Mouse (Mus musculus) hindbrain, postnatal 0 days (tissue): ENCODE measurements around the gene Rps9. TPM values are rescaled to one million over a fixed set of nuclear protein-coding genes. Genes with fewer than 3 reads are reported as not detected.
A peak's percentile ranks its signal among the peaks of the same experiment; 100 is the strongest.

Experiments used
- ATAC-seq: fragments of 200-750 bp; cut with Nextera tagmentation; 2 replicates; pipeline ENCODE4 v1.8.0; 2017; ENCODE audit warnings: mild to moderate bottlenecking, moderate TSS enrichment, moderate library complexity
- DNase-seq: peaks from one replicate; pipeline ENCODE4 v3.0.0-alpha.2; 2015; ENCODE audit warnings: low spot score
- H3K27ac ChIP-seq: fragments of 300-500 bp; sonication (generic); 2 replicates; pipeline ENCODE4 v1.5.1; 2014; ENCODE audit warnings: mild to moderate bottlenecking
- H3K27me3 ChIP-seq: fragments of 300-500 bp; sonication (generic); 2 replicates; pipeline ENCODE4 v1.6.1; 2014; ENCODE audit warnings: low read length, mixed read lengths; ENCODE audit not compliant: insufficient read depth
- H3K36me3 ChIP-seq: fragments of 300-500 bp; sonication (generic); 2 replicates; pipeline ENCODE4 v1.6.1; 2014; ENCODE audit warnings: low read length, mixed read lengths; ENCODE audit not compliant: insufficient read depth
- H3K4me1 ChIP-seq: fragments of 300-500 bp; sonication (generic); 2 replicates; pipeline ENCODE4 v1.6.1; 2014; ENCODE audit warnings: antibody characterized with exemption, low read length, mixed read lengths; ENCODE audit not compliant: insufficient read depth
- H3K4me2 ChIP-seq: fragments of 300-500 bp; sonication (generic); 2 replicates; pipeline ENCODE4 v1.6.1; 2014; ENCODE audit warnings: low read depth, mild to moderate bottlenecking, low read length, moderate library complexity, mixed read lengths
- H3K4me3 ChIP-seq: fragments of 300-500 bp; sonication (generic); 2 replicates; pipeline ENCODE4 v1.5.1; 2014; ENCODE audit warnings: low read length
- H3K9ac ChIP-seq: fragments of 300-500 bp; sonication (generic); replicated peaks from 2 replicates; pipeline ENCODE4 v1.6.1; 2014; ENCODE audit warnings: mild to moderate bottlenecking, low read length, moderate library complexity, mixed read lengths
- H3K9me3 ChIP-seq: fragments of 300-500 bp; sonication (generic); 2 replicates; pipeline ENCODE4 v1.6.1; 2016; ENCODE audit warnings: low read length, mixed read lengths
- CTCF ChIP-seq: IDR thresholded peaks from 2 replicates; pipeline ENCODE4 v1.5.1; 2016; ENCODE audit warnings: antibody characterized with exemption, control low read depth, low read depth
- WGBS: fragments of 180-500 bp; shearing (Covaris S2); extraction: QIAGEN DNeasy Blood & Tissue Kit; methylation state at CpG from one replicate; pipeline ENCODE4 v1.1.7; 2014; 5-methylcytosine and 5-hydroxymethylcytosine counted together
- polyA plus RNA-seq: library from polyadenylated mRNA; unstranded; fragments of >200 nt; fragmentation: Nextera tagmentation; extraction: Ambion mirVana; gene quantifications from 2 replicates; pipeline ENCODE4 v1.2.1, GENCODE M21; 2015
- total RNA-seq: library from RNA; depleted of rRNA; stranded (reverse); fragments of >200 nt; gene quantifications from 2 replicates; pipeline ENCODE4 v1.2.3, GENCODE M21; 2014

Gene Rps9
- total and polyA plus RNA-seq, 2 experiments from 2014 or later = 569 to 743 TPM

- TF ChIP-seq CTCF = peak; percentile 95
- peak; percentile 90 for DNase-seq
- peak; percentile 90 for ATAC-seq
- H3K36me3 ChIP-seq = peaks cover 5% of the 10 kb centered on the region; the same call in 1 of the 2 replicates
- H3K4me1 ChIP-seq = no peaks in the 10 kb centered on the region
- H3K9ac ChIP-seq = 0 out of 2 replicates have a peak overlapping the region, but pooled peaks have one; percentile 9
- no peak overlapping the region for H3K4me2 ChIP-seq
- H3K27ac ChIP-seq = no peak overlapping the region
- no peaks in the 10 kb centered on the region for H3K27me3 ChIP-seq
- H3K4me3 ChIP-seq = no peak overlapping the region
- no peaks in the 10 kb centered on the region for H3K9me3 ChIP-seq
- 69% methylated on average over 10 of the region's 10 CpGs for WGBS
Measured at GRCm38 (mm10) chr7:3674507-3675227, 29.1 kb upstream of the Rps9 start.

- Histone ChIP-seq H3K9ac (no peak overlapping the region), H3K9me3 (no peaks in the 10 kb centered on the region), H3K4me1 (no peaks in the 10 kb centered on the region), H3K36me3 (peaks cover 7% of the 10 kb centered on the region; the same call in 1 of the 2 replicates), H3K27me3 (no peaks in the 10 kb centered on the region), H3K27ac (no peak overlapping the region), H3K4me2 (no peak overlapping the region), H3K4me3 (no peak overlapping the region)
- 81% methylated on average over 3 of the region's 3 CpGs for WGBS
- DNase-seq (no peak), ATAC-seq (0 out of 2 replicates have a peak, but pooled peaks have one; percentile 10)
- no peak for TF ChIP-seq CTCF
Measured at GRCm38 (mm10) chr7:3675228-3675548, 28.6 kb upstream of the Rps9 start.

GRCm38 (mm10) chr7:3676371-3676770, 27.4 kb upstream of the Rps9 start:
- no peak overlapping the region for H3K9ac ChIP-seq
- WGBS = 84% methylated on average over 12 of the region's 12 CpGs
- no peaks in the 10 kb centered on the region for H3K4me1 ChIP-seq
- no peaks in the 10 kb centered on the region for H3K9me3 ChIP-seq
- ATAC-seq = no peak
- TF ChIP-seq CTCF = no peak
- no peak overlapping the region for H3K4me3 ChIP-seq
- H3K27me3 ChIP-seq = no peaks in the 10 kb centered on the region
- H3K4me2 ChIP-seq = no peak overlapping the region
- H3K36me3 ChIP-seq = peaks cover 14% of the 10 kb centered on the region; the same call in 1 of the 2 replicates
- no peak overlapping the region for H3K27ac ChIP-seq
- no peak for DNase-seq

GRCm38 (mm10) chr7:3677342-3677741, 26.5 kb upstream of the Rps9 start, which contains the start of gene Tmc4:
Gene Tmc4, minus strand, starts transcription at chr7:3677553.
- Histone ChIP-seq H3K27ac (no peak within 1 kb of the TSS), H3K9me3 (no peaks in the 10 kb centered on the region), H3K4me3 (no peak within 1 kb of the TSS), H3K27me3 (no peaks in the 10 kb centered on the region), H3K4me2 (no peak within 1 kb of the TSS), H3K4me1 (no peaks in the 10 kb centered on the region), H3K36me3 (peaks cover 18% of the 10 kb centered on the region; the same call in 1 of the 2 replicates), H3K9ac (no peak within 1 kb of the TSS)
- WGBS = 56% methylated on average over 9 of the region's 9 CpGs
- ATAC-seq (no peak), DNase-seq (no peak)
- TF ChIP-seq CTCF = no peak

- ATAC-seq = peak; percentile 71
- Histone ChIP-seq H3K27ac (peak overlapping the region; percentile 37; the same call in 1 of the 2 replicates), H3K27me3 (no peaks in the 10 kb centered on the region), H3K9me3 (no peaks in the 10 kb centered on the region), H3K4me2 (no peak overlapping the region), H3K4me1 (0 out of 2 replicates have a peak, but pooled peaks cover 3% of the 10 kb centered on the region), H3K4me3 (no peak overlapping the region), H3K9ac (no peak overlapping the region), H3K36me3 (peaks cover 23% of the 10 kb centered on the region; the same call in 1 of the 2 replicates)
- peak; percentile 67 for DNase-seq
- TF ChIP-seq CTCF = no peak
- 33% methylated on average over 10 of the region's 10 CpGs for WGBS
Measured at GRCm38 (mm10) chr7:3683908-3684550, 19.8 kb upstream of the Rps9 start.

- no peak overlapping the region for H3K9ac ChIP-seq
- ATAC-seq = peak; percentile 31; the same call in 1 of the 2 replicates
Measured at GRCm38 (mm10) chr7:3684698-3685097, 19.1 kb upstream of the Rps9 start.

More at GRCm38 (mm10) chr7:3684698-3685097, 19.1 kb upstream of the Rps9 start:
- 0 out of 2 replicates have a peak, but pooled peaks cover 3% of the 10 kb centered on the region for H3K4me1 ChIP-seq
- 61% methylated on average over 8 of the region's 8 CpGs for WGBS
- H3K27me3 ChIP-seq = no peaks in the 10 kb centered on the region
- no peaks in the 10 kb centered on the region for H3K9me3 ChIP-seq
- H3K4me3 ChIP-seq = no peak overlapping the region
- H3K27ac ChIP-seq = peak overlapping the region; percentile 37; the same call in 1 of the 2 replicates
- peaks cover 23% of the 10 kb centered on the region; the same call in 1 of the 2 replicates for H3K36me3 ChIP-seq
- DNase-seq = no peak
- H3K4me2 ChIP-seq = no peak overlapping the region
- TF ChIP-seq CTCF = no peak
